Mouse (Mus musculus) splenic B cell, adult 2 months (primary cell): ENCODE results near the gene Arhgap30.
A peak's percentile ranks its signal among the peaks of the same experiment; 100 is the strongest.

Source experiments
- DNase-seq: peaks from one replicate; pipeline ENCODE4 v3.0.0-alpha.2; 2011; ENCODE audit warnings: low read depth, low spot score
- H3K27me3 ChIP-seq: 2 replicates; pipeline ENCODE4 v1.6.1; 2012; ENCODE audit warnings: mild to moderate bottlenecking, low read length, moderate library complexity, mixed read lengths; ENCODE audit not compliant: control insufficient read depth, poor library complexity, insufficient read depth, severe bottlenecking
- H3K36me3 ChIP-seq: 2 replicates; pipeline ENCODE4 v1.6.1; 2012; ENCODE audit warnings: mild to moderate bottlenecking, low read length, moderate library complexity, mixed read lengths; ENCODE audit not compliant: control insufficient read depth, poor library complexity, insufficient read depth, severe bottlenecking

Gene Arhgap30

DNA sequence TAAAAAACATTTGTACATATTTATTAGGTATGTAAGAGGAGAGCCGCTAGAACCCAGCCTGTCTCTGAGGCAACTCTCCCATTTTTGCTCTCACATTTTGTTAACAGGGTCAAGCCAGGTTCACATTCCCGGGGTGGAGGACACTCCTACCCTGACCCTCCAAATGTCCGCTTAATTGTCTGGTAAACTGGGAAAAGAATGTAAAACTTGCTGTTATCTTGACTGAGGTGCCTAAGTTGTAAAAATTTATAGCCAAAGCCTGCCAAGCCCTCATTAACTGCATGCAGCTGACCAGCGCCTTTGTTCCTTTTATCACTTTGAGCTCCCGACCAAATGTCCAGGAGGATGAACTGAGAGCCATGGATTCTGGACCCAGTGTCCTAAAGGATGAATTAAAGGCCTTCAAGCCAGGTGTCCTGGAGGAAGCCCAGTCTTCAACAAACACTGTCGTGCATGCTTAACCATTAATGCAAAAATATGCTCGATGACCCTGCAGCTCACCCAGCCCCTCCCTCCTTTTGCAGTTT is 46.6 kb downstream of the Arhgap30 start:
- no peaks in the 10 kb centered on the region for H3K36me3 ChIP-seq
- H3K27me3 ChIP-seq: peaks cover 3% of the 10 kb centered on the region
- no peak for DNase-seq

DNA sequence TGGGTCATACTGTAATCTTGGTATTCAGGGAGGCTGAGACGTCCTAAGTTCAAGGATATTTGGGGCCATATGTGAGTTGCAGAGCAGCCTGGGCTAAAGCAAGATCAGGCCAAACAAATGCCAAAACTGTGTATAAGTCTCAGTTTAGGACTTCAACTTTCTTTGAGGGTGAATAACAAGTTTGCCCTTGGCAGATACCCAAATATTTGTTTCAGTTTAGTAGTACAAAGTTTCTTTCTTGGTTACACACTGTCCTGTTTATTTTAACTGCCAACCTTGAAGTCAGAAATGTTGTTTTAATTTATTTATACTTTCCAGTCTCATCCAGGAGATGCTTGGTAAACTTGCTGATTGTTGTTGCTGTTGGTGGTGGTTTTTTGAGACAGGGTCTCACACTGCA is 47.2 kb downstream of the Arhgap30 start:
- peaks cover 3% of the 10 kb centered on the region for H3K27me3 ChIP-seq
- no peaks in the 10 kb centered on the region for H3K36me3 ChIP-seq
- no peak for DNase-seq

- Histone ChIP-seq H3K27me3 (peaks cover 3% of the 10 kb centered on the region), H3K36me3 (no peaks in the 10 kb centered on the region)
- DNase-seq: peak; percentile 72
Observed at GRCm38 (mm10) chr1:171437264-171438013, 48.7 kb downstream of the Arhgap30 start, which contains the start of gene F11r. F11r (plus strand) TSS chr1:171437535.

DNA sequence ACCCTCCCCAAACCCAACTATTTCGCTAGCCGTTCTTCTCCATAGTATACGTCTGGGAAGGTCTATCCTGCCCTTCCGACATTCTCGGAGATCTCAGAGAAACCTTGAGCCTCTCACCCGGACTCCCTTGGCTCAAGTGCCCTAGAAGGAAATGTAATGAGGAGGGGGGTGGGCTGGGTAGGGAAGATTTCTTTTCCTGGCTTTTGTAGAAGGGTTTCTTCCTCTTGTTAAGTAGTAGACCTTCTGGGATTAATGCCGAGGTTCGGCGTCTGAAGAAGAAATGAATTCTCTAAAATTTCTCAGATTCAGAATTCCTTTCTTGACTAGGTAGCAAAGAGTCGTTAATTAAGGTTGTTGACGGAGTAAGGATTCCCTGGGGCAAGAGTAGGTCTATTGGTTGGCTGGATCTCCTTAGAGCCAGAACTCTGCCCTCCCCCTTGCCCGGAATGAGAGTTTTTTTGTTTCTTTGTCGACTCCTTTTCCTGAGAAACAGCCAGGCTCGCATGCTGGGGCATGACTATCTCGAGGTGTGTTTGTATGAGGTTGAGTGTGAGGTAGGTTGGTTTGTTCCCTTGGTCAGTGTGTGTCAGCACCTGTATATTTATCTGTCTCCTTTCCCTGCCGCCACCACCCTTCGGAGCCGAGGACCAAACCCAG is 49.4 kb downstream of the Arhgap30 start:
- H3K36me3 ChIP-seq: no peaks in the 10 kb centered on the region
- DNase-seq: no peak
- H3K27me3 ChIP-seq: peaks cover 3% of the 10 kb centered on the region

DNA sequence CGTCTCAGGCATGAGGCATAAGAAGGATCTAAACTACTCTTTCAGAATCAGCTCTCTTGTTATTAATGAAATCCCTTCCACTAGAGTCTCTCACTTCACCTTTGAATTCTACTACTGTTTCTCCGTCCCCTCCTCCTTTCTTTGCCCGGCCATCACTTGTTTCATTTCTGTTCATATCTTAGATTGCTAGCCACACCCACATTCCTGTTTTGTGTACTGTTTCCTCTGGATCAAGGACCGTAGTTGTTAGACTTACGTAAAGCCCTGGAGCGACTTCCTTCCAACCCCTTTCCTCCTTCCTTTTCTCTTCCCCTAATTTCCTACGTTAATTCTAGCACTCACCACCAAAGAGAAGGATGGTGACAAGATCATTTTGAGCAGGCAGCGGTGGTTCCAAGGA is 50.3 kb downstream of the Arhgap30 start:
- H3K27me3 ChIP-seq: peaks cover 3% of the 10 kb centered on the region
- H3K36me3 ChIP-seq: no peaks in the 10 kb centered on the region
- no peak for DNase-seq

DNA sequence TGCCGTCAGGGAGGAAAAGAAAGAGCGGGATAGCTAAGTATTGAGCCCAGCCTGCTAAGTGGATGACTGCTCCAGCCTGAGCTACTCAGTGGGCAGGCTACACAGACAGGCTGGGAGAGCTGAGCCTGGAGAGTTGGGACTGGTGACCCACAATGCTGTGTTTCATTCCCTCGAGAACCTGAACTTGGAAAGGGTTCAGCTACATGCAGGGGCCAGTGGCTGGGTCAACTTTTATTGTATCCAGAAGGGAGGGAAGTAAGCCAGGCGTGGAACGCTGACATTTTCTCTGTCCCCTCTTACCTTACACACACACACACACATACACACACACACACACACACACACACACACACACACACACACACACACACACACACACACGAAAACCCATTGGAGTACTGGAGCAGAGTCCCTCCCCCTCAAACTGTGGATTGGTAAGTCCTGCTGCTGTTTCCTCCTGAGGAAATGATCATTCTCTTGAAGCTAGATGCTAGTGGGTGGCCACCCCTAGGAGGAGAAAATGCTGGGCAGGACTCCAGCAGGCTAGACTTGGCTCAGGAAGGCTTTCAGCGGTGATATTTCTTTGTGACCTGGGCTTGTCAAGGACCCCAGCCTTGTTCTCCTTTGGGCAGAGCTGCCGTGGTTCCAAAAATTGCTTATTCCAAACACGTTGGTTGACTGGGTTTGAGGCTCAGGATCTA is 51.4 kb downstream of the Arhgap30 start:
- no peaks in the 10 kb centered on the region for H3K36me3 ChIP-seq
- H3K27me3 ChIP-seq: peaks cover 3% of the 10 kb centered on the region
- no peak for DNase-seq

GRCm38 (mm10) chr1:171441466-171442412 is 53.0 kb downstream of the Arhgap30 start:
- peaks cover 3% of the 10 kb centered on the region for H3K27me3 ChIP-seq
- DNase-seq: peak; percentile 43
- H3K36me3 ChIP-seq: no peaks in the 10 kb centered on the region

DNA sequence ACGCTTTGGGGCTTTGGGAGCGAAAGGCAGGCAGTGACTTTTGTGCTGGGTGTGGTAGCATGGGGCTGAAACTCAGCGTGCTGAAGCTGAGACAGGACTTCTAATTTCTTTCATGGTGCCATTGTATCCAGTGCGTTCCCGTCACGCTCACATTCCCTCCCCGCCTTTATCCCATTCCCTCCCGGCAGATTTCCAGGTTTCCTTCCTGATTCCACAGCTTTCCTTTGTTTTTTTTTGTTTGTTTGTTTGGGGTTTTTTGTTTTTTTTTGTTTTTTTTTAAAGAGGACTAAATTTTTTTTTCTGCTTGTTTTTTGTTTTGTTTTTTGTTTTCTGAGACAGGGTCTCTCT is 53.6 kb downstream of the Arhgap30 start:
- Histone ChIP-seq H3K27me3 (peaks cover 3% of the 10 kb centered on the region), H3K36me3 (no peaks in the 10 kb centered on the region)
- DNase-seq: no peak

GRCm38 (mm10) chr1:171445050-171445449 is 56.3 kb downstream of the Arhgap30 start:
- no peak for DNase-seq
- no peaks in the 10 kb centered on the region for H3K27me3 ChIP-seq
- no peaks in the 10 kb centered on the region for H3K36me3 ChIP-seq

- Histone ChIP-seq H3K36me3 (no peaks in the 10 kb centered on the region), H3K27me3 (no peaks in the 10 kb centered on the region)
- DNase-seq: no peak
Observed at GRCm38 (mm10) chr1:171446854-171447253, 58.1 kb downstream of the Arhgap30 start.

GRCm38 (mm10) chr1:171447692-171448091 is 58.9 kb downstream of the Arhgap30 start:
- Histone ChIP-seq H3K27me3 (no peaks in the 10 kb centered on the region), H3K36me3 (no peaks in the 10 kb centered on the region)
- no peak for DNase-seq

DNA sequence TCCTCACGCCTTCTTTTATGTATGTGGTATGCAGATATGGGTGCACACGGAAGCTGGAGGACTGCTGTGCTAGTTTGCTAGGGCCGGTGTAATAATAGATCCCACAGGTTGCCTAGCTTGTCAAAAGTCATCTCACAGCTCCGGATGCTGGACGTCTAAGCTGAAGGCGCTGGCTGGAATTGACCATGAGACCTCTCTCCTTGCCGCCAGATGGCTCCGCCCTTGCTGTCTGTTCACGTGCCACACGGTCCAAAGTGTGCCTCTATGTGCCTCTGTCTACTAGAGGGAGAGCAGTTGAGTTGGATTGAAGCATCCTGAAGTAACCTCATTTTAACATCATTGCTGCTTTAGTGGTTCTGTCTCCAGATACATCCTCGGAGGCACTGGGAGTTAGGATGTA is 61.3 kb downstream of the Arhgap30 start:
- DNase-seq: no peak
- no peaks in the 10 kb centered on the region for H3K27me3 ChIP-seq
- no peaks in the 10 kb centered on the region for H3K36me3 ChIP-seq

- Histone ChIP-seq H3K36me3 (no peaks in the 10 kb centered on the region), H3K27me3 (no peaks in the 10 kb centered on the region)
- DNase-seq: no peak
Observed at GRCm38 (mm10) chr1:171451001-171451400, 62.2 kb downstream of the Arhgap30 start.

GRCm38 (mm10) chr1:171452522-171452921 is 63.8 kb downstream of the Arhgap30 start:
- Histone ChIP-seq H3K36me3 (no peaks in the 10 kb centered on the region), H3K27me3 (no peaks in the 10 kb centered on the region)
- DNase-seq: no peak
